Mouse (Mus musculus) splenic B cell, adult 2 months (primary cell): Measurements from ENCODE around the gene Il21r.
A peak's percentile ranks its signal among the peaks of the same experiment; 100 is the strongest.

Source experiments
- DNase-seq: peaks from one replicate; pipeline ENCODE4 v3.0.0-alpha.2; 2011; ENCODE audit warnings: low read depth, low spot score
- H3K27me3 ChIP-seq: 2 replicates; pipeline ENCODE4 v1.6.1; 2012; ENCODE audit warnings: mild to moderate bottlenecking, low read length, moderate library complexity, mixed read lengths; ENCODE audit not compliant: control insufficient read depth, poor library complexity, insufficient read depth, severe bottlenecking
- H3K36me3 ChIP-seq: 2 replicates; pipeline ENCODE4 v1.6.1; 2012; ENCODE audit warnings: mild to moderate bottlenecking, low read length, moderate library complexity, mixed read lengths; ENCODE audit not compliant: control insufficient read depth, poor library complexity, insufficient read depth, severe bottlenecking

The Il21r gene

DNA sequence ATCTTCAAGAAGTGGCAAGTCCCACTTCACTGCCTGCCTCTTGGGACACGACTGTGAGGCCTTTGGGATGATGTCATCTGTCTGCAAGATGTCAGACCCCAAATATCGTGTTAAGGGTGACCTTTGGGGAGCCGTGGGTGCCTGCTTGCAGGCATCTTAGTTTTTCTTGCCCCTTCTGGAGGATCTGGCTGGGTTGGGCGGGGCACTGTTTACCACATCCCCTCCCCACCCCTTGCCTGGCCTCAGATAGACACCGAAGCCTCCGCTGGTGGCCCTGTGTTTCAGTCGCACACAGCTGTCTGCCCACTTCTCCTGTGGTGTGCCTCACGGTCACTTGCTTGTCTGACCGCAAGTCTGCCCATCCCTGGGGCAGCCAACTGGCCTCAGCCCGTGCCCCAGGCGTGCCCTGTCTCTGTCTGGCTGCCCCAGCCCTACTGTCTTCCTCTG, at the start of gene Il21r:
TSS of gene Il21r (plus strand) at position 245 of the 447 bp plus-strand sequence.
- H3K36me3 ChIP-seq, result peaks cover 6% of the 10 kb centered on the region
- no peaks in the 10 kb centered on the region for H3K27me3 ChIP-seq
- peak; percentile 87 for DNase-seq

DNA sequence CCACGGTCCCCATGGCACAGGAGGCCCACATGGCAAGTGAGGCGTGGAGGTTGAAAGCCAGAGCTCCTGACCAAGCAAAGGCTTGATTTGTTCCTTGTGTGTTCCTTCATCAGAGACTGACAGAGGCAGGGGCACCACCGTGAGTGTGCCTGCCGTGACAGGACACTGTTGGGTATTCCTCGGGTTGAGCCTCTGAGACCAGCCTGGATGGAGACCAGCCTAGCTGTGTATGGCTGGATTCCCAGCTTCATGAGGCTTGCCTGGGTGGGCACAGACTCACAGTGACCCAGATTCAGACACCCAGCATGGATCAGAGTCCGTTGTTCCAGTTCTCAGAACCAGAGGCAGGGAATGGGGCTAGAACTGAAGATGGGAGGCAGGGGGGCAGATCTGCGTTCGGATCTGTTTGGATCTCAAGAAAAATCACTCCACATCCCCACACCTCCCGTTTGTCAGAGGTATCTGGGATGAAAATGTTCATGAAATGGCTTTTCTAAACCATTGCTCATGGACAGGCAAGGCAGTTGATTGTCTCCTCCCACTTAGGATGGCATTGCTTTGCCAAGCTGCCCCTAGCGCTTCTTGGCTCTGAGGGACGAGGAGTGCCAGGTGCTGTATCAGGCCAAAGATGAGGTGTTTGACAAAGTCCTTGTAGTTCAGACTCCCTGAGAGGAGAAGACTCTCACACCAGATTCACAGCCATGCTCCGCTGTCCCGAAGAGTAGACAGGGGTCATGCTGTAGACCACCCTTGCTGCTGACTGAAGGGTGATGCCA, 49.4 kb upstream of the Il21r start:
- Histone ChIP-seq H3K27me3 (no peaks in the 10 kb centered on the region), H3K36me3 (peaks cover 2% of the 10 kb centered on the region; the same call in 1 of the 2 replicates)
- DNase-seq, result no peak

DNA sequence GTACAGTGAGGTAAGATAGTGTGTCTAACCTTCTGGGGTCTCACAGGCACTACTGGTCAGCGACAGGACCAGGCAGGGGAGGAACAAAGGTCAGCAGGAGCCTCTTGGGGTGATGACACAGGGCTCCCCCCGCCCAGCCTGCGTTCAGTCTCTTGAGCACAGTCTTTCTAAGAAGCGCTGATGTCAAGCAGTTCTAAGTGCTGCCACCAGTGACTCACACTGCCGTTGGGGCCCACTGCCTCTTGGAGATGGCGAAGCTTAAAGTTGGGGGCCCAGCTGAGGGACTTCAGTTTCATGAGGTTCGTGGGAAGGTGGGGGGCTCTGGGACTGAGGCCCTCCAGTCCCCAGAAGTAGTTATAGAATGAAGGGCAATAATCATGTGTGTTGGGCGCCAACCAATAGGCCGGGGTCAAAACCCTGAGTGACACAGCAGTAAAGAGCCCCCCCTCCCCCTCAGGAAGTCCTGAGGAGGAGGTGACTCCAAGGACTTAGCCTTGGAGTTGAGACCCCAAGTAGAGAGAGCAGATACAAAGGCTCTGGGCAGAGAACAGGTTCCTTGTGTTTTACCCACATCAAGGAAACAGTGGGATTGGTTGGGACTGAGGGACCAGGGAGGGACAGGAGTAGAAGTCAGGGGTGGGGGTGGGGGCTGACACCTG, 48.6 kb upstream of the Il21r start:
- DNase-seq, result peak; percentile 37
- no peaks in the 10 kb centered on the region for H3K27me3 ChIP-seq
- peaks cover 2% of the 10 kb centered on the region; the same call in 1 of the 2 replicates for H3K36me3 ChIP-seq

DNA sequence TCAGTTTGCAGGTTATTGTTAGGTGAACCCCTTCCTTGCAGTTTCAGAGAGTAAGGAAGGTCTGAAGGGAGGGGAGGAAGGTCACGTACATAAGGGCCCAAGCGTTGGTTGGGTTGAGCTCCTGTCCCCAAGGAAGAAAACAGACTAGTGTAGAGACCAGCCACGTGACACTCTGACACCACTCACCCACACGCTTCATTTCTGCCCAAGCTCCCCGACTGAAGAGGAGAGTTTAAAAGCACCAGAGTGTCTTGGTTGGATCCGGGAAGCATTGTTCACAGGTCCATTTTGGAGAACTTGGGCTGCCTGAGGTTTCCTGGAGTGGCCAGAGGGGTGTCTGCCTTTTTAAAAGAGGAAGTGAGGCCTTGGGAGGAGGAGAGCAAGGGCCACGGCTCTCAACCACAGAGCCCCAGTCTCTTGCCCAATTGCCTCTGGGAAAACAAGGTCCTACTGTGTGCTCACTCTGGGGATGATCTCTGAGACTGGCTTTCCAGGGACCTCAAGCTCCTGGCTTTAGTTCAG, 47.8 kb upstream of the Il21r start:
- peak; percentile 71 for DNase-seq
- H3K36me3 ChIP-seq, result peaks cover 2% of the 10 kb centered on the region
- H3K27me3 ChIP-seq, result no peaks in the 10 kb centered on the region

DNA sequence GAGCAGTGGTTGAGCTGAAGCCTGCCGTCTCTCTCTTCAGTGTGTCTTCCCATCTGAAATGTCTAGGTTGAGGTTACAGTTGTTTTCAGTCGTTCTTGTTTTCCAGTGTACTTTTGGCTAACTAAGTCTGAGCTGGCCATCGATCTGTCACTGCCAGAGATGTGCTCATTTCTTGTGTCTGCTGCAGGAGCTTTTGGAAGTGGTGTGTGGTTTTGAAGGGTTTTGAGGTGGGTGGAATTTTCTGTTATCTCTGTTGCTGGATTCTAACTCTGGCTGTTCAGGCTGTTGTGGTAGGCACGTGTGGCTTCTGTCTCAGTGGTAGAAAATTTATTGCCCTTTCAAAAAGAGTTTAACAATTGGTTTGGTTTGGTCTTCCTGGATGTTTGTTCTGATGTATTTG, 47.1 kb upstream of the Il21r start:
- DNase-seq, result no peak
- Histone ChIP-seq H3K36me3 (peaks cover 2% of the 10 kb centered on the region), H3K27me3 (no peaks in the 10 kb centered on the region)

DNA sequence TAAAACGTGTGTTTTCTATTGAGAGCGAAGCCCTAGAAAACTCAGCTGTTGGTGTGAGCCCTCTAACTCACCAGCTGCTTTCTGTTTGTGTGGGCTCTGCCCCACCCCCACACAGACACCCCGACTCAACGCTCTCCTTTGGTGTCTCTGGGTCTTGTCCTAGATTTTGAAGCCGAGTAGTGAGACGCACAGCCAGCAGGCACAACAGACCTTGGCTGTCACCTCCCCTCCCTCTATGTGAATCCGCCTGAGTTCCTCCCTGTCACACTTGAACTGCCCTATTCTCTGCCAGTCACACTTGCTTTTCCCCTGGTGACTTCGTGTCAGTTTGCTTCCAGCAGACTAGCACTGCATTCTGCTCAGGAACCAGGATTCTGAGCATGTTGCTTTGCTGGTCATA, 46.4 kb upstream of the Il21r start:
- H3K36me3 ChIP-seq, result peaks cover 2% of the 10 kb centered on the region
- peak; percentile 48 for DNase-seq
- no peaks in the 10 kb centered on the region for H3K27me3 ChIP-seq

DNA sequence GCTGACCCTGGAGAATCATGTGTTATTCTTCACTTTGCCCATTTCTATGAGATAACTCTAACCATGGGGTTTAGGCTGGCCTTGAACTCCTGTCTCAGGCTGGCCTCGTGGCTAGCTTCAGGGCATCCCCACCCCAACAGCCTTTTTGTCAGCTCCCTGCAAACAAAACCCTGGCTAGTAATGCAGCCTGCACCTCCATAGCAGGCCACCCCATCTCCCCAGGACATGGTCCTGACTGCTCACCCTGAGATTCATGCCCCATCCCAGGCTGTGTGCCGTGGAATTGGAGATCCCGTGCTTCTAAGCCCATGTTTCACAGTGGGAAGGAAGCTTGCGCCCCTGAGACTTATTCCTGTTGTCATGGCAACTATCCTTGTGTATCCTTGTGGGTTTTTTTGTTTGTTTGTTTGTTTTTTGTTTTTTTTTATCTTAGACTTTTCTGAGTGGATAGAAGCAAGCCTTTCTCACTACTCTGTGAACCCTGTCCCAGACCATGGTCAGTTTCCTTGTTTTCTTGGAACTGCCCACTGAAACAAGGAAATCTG, 44.8 kb upstream of the Il21r start:
- Histone ChIP-seq H3K36me3 (peaks cover 2% of the 10 kb centered on the region), H3K27me3 (no peaks in the 10 kb centered on the region)
- DNase-seq, result no peak

DNA sequence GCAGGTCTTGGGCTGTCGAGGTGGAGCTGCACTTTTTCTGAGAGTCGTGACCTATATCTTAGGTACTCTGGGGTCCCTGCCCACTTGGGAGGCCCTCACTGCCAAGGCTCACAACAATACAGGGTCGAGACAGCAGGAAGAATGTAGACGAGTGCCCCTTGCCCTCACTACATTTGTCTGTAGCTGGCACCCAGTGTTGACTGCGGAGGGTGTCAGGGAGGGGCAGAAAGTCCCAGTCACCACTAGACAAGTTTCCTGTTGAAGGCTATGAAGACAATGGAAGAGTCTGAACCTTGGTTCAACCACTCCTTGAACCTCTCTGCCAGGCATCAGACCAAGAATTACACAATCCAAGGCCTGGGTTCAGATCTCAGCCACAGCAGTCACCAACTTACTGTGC, 44.2 kb upstream of the Il21r start:
- DNase-seq, result no peak
- Histone ChIP-seq H3K27me3 (no peaks in the 10 kb centered on the region), H3K36me3 (peaks cover 2% of the 10 kb centered on the region)

DNA sequence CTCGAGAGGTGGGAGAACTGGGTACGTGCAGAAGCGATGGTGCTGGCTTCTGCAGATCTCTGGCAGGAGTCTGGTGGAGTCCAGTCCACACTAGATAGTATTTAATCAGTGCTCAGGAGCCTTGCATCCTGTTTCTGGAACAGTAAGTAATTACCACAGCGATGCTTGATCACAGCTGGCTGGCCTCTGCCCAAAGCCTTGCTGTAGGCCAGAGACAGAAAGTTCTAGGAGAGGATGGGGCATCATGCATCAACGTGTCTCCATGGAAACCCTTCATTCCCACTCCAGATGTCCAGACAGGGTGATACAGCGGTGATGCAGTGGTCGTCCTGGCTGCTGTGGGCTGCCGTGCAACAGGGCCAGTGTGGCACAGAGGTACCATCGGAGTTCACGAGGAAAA, 43.7 kb upstream of the Il21r start:
- H3K27me3 ChIP-seq, result no peaks in the 10 kb centered on the region
- peaks cover 5% of the 10 kb centered on the region for H3K36me3 ChIP-seq

DNA sequence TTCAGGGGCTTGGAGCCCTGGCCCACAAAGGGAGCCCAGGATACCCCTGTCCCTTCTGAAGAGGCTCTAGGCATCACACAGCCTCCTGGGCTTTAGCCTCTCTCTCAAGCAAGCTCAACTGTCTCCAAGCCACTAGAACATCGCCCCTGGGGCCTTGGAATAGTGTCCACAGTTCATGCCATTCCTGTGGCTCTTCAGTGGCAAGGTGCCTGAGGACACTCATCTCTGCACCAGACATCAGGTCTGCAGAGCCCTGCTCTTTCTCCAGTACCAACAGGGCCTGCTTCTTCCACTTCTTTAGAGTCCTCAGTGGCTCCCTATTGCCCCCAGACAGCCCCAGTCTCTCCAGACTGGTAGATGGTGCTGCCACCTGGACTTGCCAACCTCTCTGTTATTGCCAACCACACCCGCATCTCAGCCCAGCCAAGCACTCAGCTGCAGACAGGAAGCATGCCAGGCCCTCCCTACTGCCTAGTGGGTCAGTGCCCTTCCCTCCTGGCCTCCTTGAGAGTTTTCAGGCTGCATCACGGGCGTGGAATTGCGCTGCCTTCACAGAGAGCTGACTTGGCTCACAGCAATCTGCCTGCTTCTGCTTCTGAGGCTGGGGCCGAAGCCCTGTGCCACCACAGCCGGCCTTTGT, 43.0 kb upstream of the Il21r start:
- DNase-seq, result no peak
- H3K27me3 ChIP-seq, result no peaks in the 10 kb centered on the region
- H3K36me3 ChIP-seq, result peaks cover 10% of the 10 kb centered on the region

More for the DNA sequence above, 43.7 kb upstream of the Il21r start:
- DNase-seq, result no peak

DNA sequence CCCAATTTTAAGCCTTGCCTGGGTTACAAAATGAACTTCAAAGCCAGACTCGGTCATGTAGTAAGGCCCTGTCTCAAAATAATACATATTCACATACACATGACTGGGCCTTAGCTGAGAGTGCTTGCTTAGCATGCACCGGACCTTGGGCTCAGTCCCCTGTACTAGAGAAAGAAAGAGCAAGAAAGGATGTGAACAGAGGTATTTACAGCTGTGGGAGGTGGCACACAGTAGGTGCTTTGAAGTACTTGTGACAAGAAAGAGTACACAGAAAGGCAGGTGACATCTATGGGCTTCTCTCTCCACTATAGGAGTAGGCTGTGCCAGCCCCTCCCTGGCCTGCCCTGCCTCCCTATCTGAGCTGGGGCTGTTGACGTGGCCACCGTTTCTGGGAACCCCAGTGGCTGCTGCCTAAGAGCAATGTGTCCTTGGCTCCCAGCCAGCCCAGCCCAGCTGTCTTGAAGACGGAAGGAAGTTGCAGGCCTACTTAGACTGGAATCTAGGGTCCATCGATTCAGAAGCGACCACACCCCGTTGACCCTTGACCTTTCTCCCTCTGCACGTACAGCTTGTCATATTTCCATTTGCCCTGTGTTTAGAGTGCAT, 42.0 kb upstream of the Il21r start:
- H3K27me3 ChIP-seq, result no peaks in the 10 kb centered on the region
- H3K36me3 ChIP-seq, result peaks cover 14% of the 10 kb centered on the region
- DNase-seq, result peak; percentile 80

DNA sequence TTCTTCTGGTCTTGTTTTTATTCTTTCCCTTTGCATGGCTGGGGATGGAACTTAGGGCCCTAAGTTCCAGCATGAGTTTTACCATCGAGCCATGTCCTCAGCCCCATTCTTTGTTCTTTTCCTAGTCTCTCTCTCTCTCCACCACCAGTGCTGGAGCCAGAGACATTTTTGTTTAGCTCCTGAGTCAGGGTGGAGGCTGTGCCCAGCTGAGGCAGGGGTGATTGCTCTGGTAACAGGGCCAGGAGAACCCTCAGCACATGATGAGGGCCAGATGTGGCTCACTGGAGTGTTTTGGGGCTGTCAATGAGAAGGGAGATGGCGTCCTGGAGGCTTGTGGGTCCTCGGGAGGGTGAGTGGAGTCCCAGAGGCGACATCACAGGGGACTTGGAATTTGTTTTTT, 40.8 kb upstream of the Il21r start:
- no peak for DNase-seq

DNA sequence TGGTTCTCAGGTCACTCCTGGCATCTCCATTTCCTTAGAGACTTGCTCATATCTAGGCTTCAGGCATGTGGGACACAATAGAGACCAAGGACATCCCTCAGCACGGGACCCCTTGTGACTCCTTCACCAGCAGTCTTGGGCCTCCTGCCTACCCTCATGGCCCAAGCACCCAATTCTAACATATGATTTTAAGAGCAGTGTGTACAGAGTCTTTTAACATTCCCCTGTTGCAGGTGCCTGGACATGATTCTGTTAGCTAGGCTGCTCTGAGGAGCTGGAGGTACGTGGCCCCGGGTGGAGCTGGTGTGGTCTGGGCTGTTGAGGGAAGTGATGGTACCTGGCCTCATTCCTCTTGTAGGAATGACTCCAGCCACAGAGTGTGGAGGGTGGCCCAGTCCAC, 40.1 kb upstream of the Il21r start:
- no peaks in the 10 kb centered on the region for H3K27me3 ChIP-seq
- H3K36me3 ChIP-seq, result peaks cover 21% of the 10 kb centered on the region
- no peak for DNase-seq

More for the DNA sequence above, 40.8 kb upstream of the Il21r start:
- H3K36me3 ChIP-seq, result peaks cover 19% of the 10 kb centered on the region
- H3K27me3 ChIP-seq, result no peaks in the 10 kb centered on the region

DNA sequence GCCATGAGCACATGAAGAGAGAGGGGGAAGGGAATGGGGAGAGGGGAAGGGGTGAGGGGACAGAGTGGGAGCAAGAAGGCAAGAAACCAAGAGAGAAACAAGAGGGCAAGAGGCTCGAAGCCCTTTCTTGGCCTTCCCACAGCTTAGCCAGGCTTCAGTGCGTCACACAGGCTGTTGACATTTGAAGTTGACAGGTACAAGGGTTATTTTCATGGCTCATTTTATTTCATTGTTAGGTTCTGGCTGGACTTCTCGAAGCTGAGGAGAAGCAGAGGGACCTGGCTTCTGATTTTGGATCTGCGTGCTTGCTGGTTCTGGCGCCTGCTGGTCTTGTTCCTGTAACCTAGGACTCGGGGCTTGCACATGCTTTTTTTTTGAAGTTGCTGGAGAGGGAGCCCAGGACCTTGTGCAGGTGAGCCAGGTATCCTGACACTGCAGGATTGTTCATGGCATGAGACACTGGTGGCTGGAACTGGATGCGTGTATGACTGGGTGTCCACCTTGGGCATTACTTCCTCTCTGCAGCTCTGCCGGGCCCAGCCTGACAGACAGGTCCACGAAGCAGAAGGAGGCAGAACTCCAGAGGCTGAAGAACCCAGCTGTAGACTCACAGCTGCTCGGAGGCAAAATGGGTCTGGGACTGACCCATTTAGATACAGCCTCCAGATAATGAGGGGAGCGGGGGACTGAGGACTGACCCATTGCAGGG, 38.8 kb upstream of the Il21r start:
- no peak for DNase-seq
- peaks cover 30% of the 10 kb centered on the region for H3K36me3 ChIP-seq
- no peaks in the 10 kb centered on the region for H3K27me3 ChIP-seq
